Mouse (Mus musculus): ENCODE measurements around the gene Fgf10. TPM values are rescaled to one million over a fixed set of nuclear protein-coding genes. Genes with fewer than 3 reads are reported as not detected.
A peak's percentile ranks its signal among the peaks of the same experiment; 100 is the strongest.

The Fgf10 gene
- polyA plus RNA-seq, 1 experiment from 2014 or later = 0.80 TPM

GRCm38 (mm10) chr13:118714284-118715065 lies 44.9 kb downstream of the Fgf10 start:
- Histone ChIP-seq H3K27me3 (ENCODE audit: control insufficient read depth, insufficient read depth, low read length) (peaks cover 9% of the 10 kb centered on the region), H3K4me1 (ENCODE audit: control insufficient read depth, insufficient read depth, low read length) (peaks cover 10% of the 10 kb centered on the region), H3K9ac (ENCODE audit: low read length) (peak overlapping the region; percentile 3; the same call in 1 of the 2 replicates), H3K4me3 (ENCODE audit: low read length) (peak overlapping the region; percentile 61), H3K27ac (ENCODE audit: low read length) (no peak overlapping the region), H3K4me2 (ENCODE audit: low read depth, low read length) (peak overlapping the region; percentile 93), H3K9me3 (replicated peaks; ENCODE audit: control insufficient read depth, low read length) (no peaks in the 10 kb centered on the region), H3K36me3 (ENCODE audit: control insufficient read depth, insufficient read depth) (no peaks in the 10 kb centered on the region)
- ATAC-seq (replicated peaks; ENCODE audit: extremely low read depth, insufficient read depth, low FRiP score) = peak; percentile 37; the same call in 1 of the 2 replicates
- under 1% methylated on average over 34 of the region's 36 CpGs for WGBS

DNA sequence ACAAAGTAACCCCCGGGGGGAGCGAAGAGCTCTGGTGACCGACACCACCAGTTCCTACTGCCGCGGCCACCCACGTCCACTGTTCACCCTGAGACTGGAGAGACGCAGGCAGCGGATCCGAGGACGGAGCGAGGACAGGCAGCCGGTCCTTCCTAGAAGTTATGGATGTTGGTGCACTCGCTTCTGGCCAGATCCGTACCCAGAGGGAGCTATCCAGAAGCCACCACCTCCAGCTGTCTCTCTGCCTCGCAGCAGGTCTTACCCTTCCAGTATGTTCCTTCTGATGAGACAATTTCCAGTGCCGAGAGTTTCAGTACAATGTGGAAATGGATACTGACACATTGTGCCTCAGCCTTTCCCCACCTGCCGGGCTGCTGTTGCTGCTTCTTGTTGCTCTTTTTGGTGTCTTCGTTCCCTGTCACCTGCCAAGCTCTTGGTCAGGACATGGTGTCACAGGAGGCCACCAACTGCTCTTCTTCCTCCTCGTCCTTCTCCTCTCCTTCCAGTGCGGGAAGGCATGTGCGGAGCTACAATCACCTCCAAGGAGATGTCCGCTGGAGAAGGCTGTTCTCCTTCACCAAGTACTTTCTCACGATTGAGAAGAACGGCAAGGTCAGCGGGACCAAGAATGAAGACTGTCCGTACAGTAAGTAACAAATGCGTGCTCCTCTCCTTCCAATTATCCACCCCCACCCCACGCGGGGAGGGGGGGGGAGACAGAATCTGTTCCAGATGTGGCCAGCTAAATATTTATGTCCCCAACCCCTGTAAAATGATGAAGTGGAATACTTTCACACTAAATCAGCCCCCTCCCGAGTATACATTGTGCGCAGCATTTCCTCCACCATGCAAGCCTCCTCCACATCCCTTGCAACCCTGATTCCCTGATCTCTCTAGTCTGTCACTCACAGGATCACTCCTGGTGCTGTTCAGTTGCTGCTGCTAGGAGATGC lies 45.8 kb downstream of the Fgf10 start:
- peaks cover 9% of the 10 kb centered on the region for H3K27me3 ChIP-seq (ENCODE audit: control insufficient read depth, insufficient read depth, low read length)
- 1% methylated on average over 31 of the region's 31 CpGs for WGBS
- no peak overlapping the region for H3K27ac ChIP-seq (ENCODE audit: low read length)
- H3K36me3 ChIP-seq (ENCODE audit: control insufficient read depth, insufficient read depth) = no peaks in the 10 kb centered on the region
- peaks cover 10% of the 10 kb centered on the region for H3K4me1 ChIP-seq (ENCODE audit: control insufficient read depth, insufficient read depth, low read length)
- H3K4me3 ChIP-seq (ENCODE audit: low read length) = peak overlapping the region; percentile 61
- H3K4me2 ChIP-seq (ENCODE audit: low read depth, low read length) = peak overlapping the region; percentile 93
- no peak for ATAC-seq (replicated peaks; ENCODE audit: extremely low read depth, insufficient read depth, low FRiP score)
- peak overlapping the region; percentile 3; the same call in 1 of the 2 replicates for H3K9ac ChIP-seq (ENCODE audit: low read length)
- no peaks in the 10 kb centered on the region for H3K9me3 ChIP-seq (replicated peaks; ENCODE audit: control insufficient read depth, low read length)

GRCm38 (mm10) chr13:118716265-118716664 lies 46.7 kb downstream of the Fgf10 start:
- peaks cover 9% of the 10 kb centered on the region for H3K27me3 ChIP-seq (ENCODE audit: control insufficient read depth, insufficient read depth, low read length)
- H3K4me3 ChIP-seq (ENCODE audit: low read length) = peak overlapping the region; percentile 61
- H3K27ac ChIP-seq (ENCODE audit: low read length) = no peak overlapping the region
- H3K4me1 ChIP-seq (ENCODE audit: control insufficient read depth, insufficient read depth, low read length) = peaks cover 10% of the 10 kb centered on the region
- H3K9me3 ChIP-seq (replicated peaks; ENCODE audit: control insufficient read depth, low read length) = no peaks in the 10 kb centered on the region
- no peak for ATAC-seq (replicated peaks; ENCODE audit: extremely low read depth, insufficient read depth, low FRiP score)
- WGBS = 20% methylated on average over 8 of the region's 8 CpGs
- H3K36me3 ChIP-seq (ENCODE audit: control insufficient read depth, insufficient read depth) = no peaks in the 10 kb centered on the region
- no peak overlapping the region for H3K9ac ChIP-seq (ENCODE audit: low read length)
- H3K4me2 ChIP-seq (ENCODE audit: low read depth, low read length) = peak overlapping the region; percentile 93

- WGBS = 53% methylated on average over 1 of the region's 1 CpGs
- H3K4me3 ChIP-seq (ENCODE audit: low read length) = peak overlapping the region; percentile 24; the same call in 1 of the 2 replicates
- H3K27me3 ChIP-seq (ENCODE audit: control insufficient read depth, insufficient read depth, low read length) = peaks cover 9% of the 10 kb centered on the region
- no peaks in the 10 kb centered on the region for H3K36me3 ChIP-seq (ENCODE audit: control insufficient read depth, insufficient read depth)
- H3K27ac ChIP-seq (ENCODE audit: low read length) = no peak overlapping the region
- no peak for ATAC-seq (replicated peaks; ENCODE audit: extremely low read depth, insufficient read depth, low FRiP score)
- no peak overlapping the region for H3K9ac ChIP-seq (ENCODE audit: low read length)
- no peaks in the 10 kb centered on the region for H3K9me3 ChIP-seq (replicated peaks; ENCODE audit: control insufficient read depth, low read length)
- H3K4me1 ChIP-seq (ENCODE audit: control insufficient read depth, insufficient read depth, low read length) = peaks cover 10% of the 10 kb centered on the region
- peak overlapping the region; percentile 93; the same call in 1 of the 2 replicates for H3K4me2 ChIP-seq (ENCODE audit: low read depth, low read length)
Observed at GRCm38 (mm10) chr13:118716726-118717125, 47.1 kb downstream of the Fgf10 start.

GRCm38 (mm10) chr13:118718396-118718795 lies 48.8 kb downstream of the Fgf10 start:
- H3K4me2 ChIP-seq (ENCODE audit: low read depth, low read length) = no peak overlapping the region
- no peak overlapping the region for H3K4me3 ChIP-seq (ENCODE audit: low read length)
- no peaks in the 10 kb centered on the region for H3K9me3 ChIP-seq (replicated peaks; ENCODE audit: control insufficient read depth, low read length)
- H3K27ac ChIP-seq (ENCODE audit: low read length) = no peak overlapping the region
- H3K36me3 ChIP-seq (ENCODE audit: control insufficient read depth, insufficient read depth) = no peaks in the 10 kb centered on the region
- no peak for ATAC-seq (replicated peaks; ENCODE audit: extremely low read depth, insufficient read depth, low FRiP score)
- 53% methylated on average over 3 of the region's 3 CpGs for WGBS
- H3K4me1 ChIP-seq (ENCODE audit: control insufficient read depth, insufficient read depth, low read length) = peaks cover 10% of the 10 kb centered on the region
- H3K27me3 ChIP-seq (ENCODE audit: control insufficient read depth, insufficient read depth, low read length) = peaks cover 5% of the 10 kb centered on the region; the same call in 1 of the 2 replicates
- no peak overlapping the region for H3K9ac ChIP-seq (ENCODE audit: low read length)

DNA sequence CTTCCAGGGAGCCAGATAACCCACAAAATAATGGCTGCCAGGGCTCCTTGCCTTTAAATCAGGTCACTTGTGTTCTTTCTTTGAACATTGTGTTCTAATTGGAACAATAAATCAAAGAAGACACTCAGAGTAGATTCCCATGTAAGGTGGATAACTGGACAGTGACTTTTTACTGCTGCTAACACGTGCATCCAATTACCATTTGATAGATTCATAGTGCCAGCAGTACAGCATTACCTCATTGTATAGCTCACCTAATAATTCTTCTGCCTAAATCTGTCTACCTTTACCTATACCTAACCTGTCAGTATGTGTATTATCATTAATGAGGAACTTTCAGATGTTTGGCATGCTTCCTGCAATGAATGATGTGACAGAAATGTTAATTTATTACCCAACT lies 52.1 kb downstream of the Fgf10 start:
- no peak overlapping the region for H3K9ac ChIP-seq (ENCODE audit: low read length)
- H3K4me1 ChIP-seq (ENCODE audit: control insufficient read depth, insufficient read depth, low read length) = no peaks in the 10 kb centered on the region
- no peaks in the 10 kb centered on the region for H3K9me3 ChIP-seq (replicated peaks; ENCODE audit: control insufficient read depth, low read length)
- H3K27me3 ChIP-seq (ENCODE audit: control insufficient read depth, insufficient read depth, low read length) = peaks cover 1% of the 10 kb centered on the region; the same call in 1 of the 2 replicates
- no peak overlapping the region for H3K27ac ChIP-seq (ENCODE audit: low read length)
- H3K4me3 ChIP-seq (ENCODE audit: low read length) = no peak overlapping the region
- H3K36me3 ChIP-seq (ENCODE audit: control insufficient read depth, insufficient read depth) = no peaks in the 10 kb centered on the region
- 51% methylated on average over 1 of the region's 1 CpGs for WGBS
- H3K4me2 ChIP-seq (ENCODE audit: low read depth, low read length) = no peak overlapping the region
- ATAC-seq (replicated peaks; ENCODE audit: extremely low read depth, insufficient read depth, low FRiP score) = no peak

GRCm38 (mm10) chr13:118731850-118732552 lies 62.4 kb downstream of the Fgf10 start:
- WGBS = 34% methylated on average over 12 of the region's 12 CpGs
- Histone ChIP-seq H3K36me3 (ENCODE audit: control insufficient read depth, insufficient read depth) (no peaks in the 10 kb centered on the region), H3K4me1 (ENCODE audit: control insufficient read depth, insufficient read depth, low read length) (peaks cover 7% of the 10 kb centered on the region; the same call in 1 of the 2 replicates), H3K27ac (ENCODE audit: low read length) (no peak overlapping the region), H3K9me3 (replicated peaks; ENCODE audit: control insufficient read depth, low read length) (no peaks in the 10 kb centered on the region), H3K9ac (ENCODE audit: low read length) (no peak overlapping the region), H3K4me2 (ENCODE audit: low read depth, low read length) (peak overlapping the region; percentile 52), H3K27me3 (ENCODE audit: control insufficient read depth, insufficient read depth, low read length) (no peaks in the 10 kb centered on the region), H3K4me3 (ENCODE audit: low read length) (no peak overlapping the region)
- no peak for ATAC-seq (replicated peaks; ENCODE audit: extremely low read depth, insufficient read depth, low FRiP score)

DNA sequence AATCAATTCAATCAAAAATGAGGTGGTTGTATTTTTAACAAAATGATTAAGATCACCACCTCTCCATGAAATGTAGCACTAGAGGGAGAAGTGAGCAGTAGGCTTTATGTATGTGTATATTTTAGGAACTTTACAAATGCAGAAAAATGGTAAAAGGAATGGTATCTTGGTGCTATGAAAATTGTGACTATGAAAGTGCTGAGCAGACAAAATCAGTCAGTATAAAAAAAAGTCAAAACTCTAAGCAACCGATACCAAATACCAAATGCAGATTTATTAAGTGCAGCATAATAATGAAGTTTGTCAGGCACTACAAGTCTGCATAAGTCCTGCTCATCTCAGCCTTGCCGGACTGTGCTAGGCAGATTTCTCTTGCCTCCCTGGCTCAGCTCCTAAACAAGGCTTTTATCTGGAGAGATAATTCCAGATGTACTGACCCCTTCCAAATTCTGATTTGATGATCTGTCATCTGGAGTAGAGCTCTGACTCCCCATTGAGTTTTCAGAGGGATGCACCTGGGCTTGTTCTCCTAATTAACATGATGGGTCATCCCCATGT lies 70.3 kb downstream of the Fgf10 start:
- Histone ChIP-seq H3K9ac (ENCODE audit: low read length) (no peak overlapping the region), H3K9me3 (replicated peaks; ENCODE audit: control insufficient read depth, low read length) (no peaks in the 10 kb centered on the region), H3K4me2 (ENCODE audit: low read depth, low read length) (no peak overlapping the region), H3K4me3 (ENCODE audit: low read length) (no peak overlapping the region), H3K36me3 (ENCODE audit: control insufficient read depth, insufficient read depth) (no peaks in the 10 kb centered on the region), H3K4me1 (ENCODE audit: control insufficient read depth, insufficient read depth, low read length) (peaks cover 7% of the 10 kb centered on the region; the same call in 1 of the 2 replicates), H3K27me3 (ENCODE audit: control insufficient read depth, insufficient read depth, low read length) (no peaks in the 10 kb centered on the region), H3K27ac (ENCODE audit: low read length) (no peak overlapping the region)
- ATAC-seq (replicated peaks; ENCODE audit: extremely low read depth, insufficient read depth, low FRiP score) = no peak
- WGBS = 61% methylated on average over 2 of the region's 2 CpGs

Data from heart, embryonic 16.5 days (tissue).